Mouse (Mus musculus) C2C12 (cell line): ENCODE measurements around the gene Cstf3.

Source experiments
- CTCF ChIP-seq: IDR thresholded peaks from one replicate; pipeline ENCODE4 v1.5.1; 2011; ENCODE audit not compliant: control insufficient read depth, insufficient read depth, insufficient read length
- MAX ChIP-seq: IDR thresholded peaks from one replicate; pipeline ENCODE4 v1.6.1; 2011; ENCODE audit warnings: mild to moderate bottlenecking, control low read depth
- MYOG ChIP-seq: IDR thresholded peaks from one replicate; pipeline ENCODE4 v1.6.1; 2011; ENCODE audit not compliant: control insufficient read depth, insufficient read length; ENCODE audit errors: extremely low read depth
- USF1 ChIP-seq: IDR thresholded peaks from one replicate; pipeline ENCODE4 v1.6.1; 2011; ENCODE audit warnings: low read depth, mild to moderate bottlenecking, control low read depth, moderate library complexity

GRCm38 (mm10) chr2:104579784-104580446 lies 10.4 kb upstream of the Cstf3 start:
- TF ChIP-seq CTCF, result no peak
- TF ChIP-seq MYOG, result no peak
- TF ChIP-seq USF1, result no peak
- TF ChIP-seq MAX, result no peak
